Mouse (Mus musculus) intestine, embryonic 14.5 days (tissue): ENCODE results near the gene Gm5134. TPM values are rescaled to one million over a fixed set of nuclear protein-coding genes. Genes with fewer than 3 reads are reported as not detected.

Source experiments
- ATAC-seq: fragments of 200-750 bp; cut with Nextera tagmentation; replicated peaks from 2 replicates; pipeline ENCODE4 v1.8.0; 2017; ENCODE audit warnings: low read depth, moderate number of reproducible peaks, moderate TSS enrichment, moderate library complexity; ENCODE audit not compliant: low FRiP score, low TSS enrichment
- DNase-seq: peaks from one replicate; pipeline ENCODE4 v3.0.0-alpha.2; 2018; ENCODE audit warnings: low spot score
- H3K27ac ChIP-seq: fragments of 300-500 bp; sonication (generic); 2 replicates; pipeline ENCODE4 v1.5.1; 2014; ENCODE audit warnings: low read depth, mild to moderate bottlenecking, control low read depth
- H3K27me3 ChIP-seq: fragments of 300-500 bp; sonication (generic); replicated peaks from 2 replicates; pipeline ENCODE4 v1.6.1; 2014; ENCODE audit warnings: low read length, control low read depth; ENCODE audit not compliant: control insufficient read depth, insufficient read depth
- H3K36me3 ChIP-seq: fragments of 300-500 bp; sonication (generic); 2 replicates; pipeline ENCODE4 v1.6.1; 2014; ENCODE audit warnings: low read length, control low read depth; ENCODE audit not compliant: control insufficient read depth, insufficient read depth
- H3K4me1 ChIP-seq: fragments of 300-500 bp; sonication (generic); replicated peaks from 2 replicates; pipeline ENCODE4 v1.6.1; 2014; ENCODE audit warnings: low read length, control low read depth, mixed read lengths; ENCODE audit not compliant: control insufficient read depth, insufficient read depth
- H3K4me2 ChIP-seq: fragments of 300-500 bp; sonication (generic); 2 replicates; pipeline ENCODE4 v1.6.1; 2014; ENCODE audit warnings: low read length
- H3K4me3 ChIP-seq: fragments of 300-500 bp; sonication (generic); 2 replicates; pipeline ENCODE4 v1.5.1; 2014; ENCODE audit warnings: low read depth, low read length, control low read depth, mixed read lengths
- H3K9ac ChIP-seq: fragments of 300-500 bp; sonication (generic); 2 replicates; pipeline ENCODE4 v1.6.1; 2014; ENCODE audit warnings: mild to moderate bottlenecking, low read length
- H3K9me3 ChIP-seq: fragments of 300-500 bp; sonication (generic); 2 replicates; pipeline ENCODE4 v1.6.1; 2016; ENCODE audit warnings: low read length, control low read depth; ENCODE audit not compliant: control insufficient read depth
- WGBS: fragments of 180-500 bp; shearing (Covaris S2); extraction: QIAGEN DNeasy Blood & Tissue Kit; methylation state at CpG from one replicate; pipeline ENCODE4 v1.1.7; 2014; 5-methylcytosine and 5-hydroxymethylcytosine counted together
- polyA plus RNA-seq: library from polyadenylated mRNA; unstranded; fragments of >200 nt; fragmentation: Nextera tagmentation; extraction: Ambion mirVana; gene quantifications from 2 replicates; pipeline ENCODE4 v1.2.1, GENCODE M21; 2014

Gene Gm5134
- polyA plus RNA-seq, 1 experiment from 2014 or later: not detected

DNA sequence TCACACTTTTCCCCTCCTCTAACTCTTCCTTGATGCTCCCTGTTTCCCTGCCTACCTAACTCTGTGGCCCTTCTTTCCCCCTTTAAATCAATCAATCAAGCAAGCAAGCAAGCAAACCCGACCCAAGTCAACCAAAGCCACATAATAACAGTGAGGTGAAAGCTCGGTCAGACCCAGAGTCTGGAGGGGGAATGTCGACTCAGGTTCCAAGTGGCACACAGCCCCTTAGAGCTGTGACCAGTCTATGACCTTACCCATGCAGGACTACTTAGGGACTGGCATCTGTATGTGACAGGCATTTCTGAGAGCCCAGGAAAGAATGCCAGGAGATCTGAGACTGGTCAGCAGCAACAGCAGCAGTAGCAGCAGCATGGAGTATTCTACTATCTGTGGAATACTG lies 42.0 kb downstream of the Gm5134 start:
- Histone ChIP-seq H3K4me2 (no peak overlapping the region), H3K9ac (no peak overlapping the region), H3K4me3 (no peak overlapping the region), H3K27ac (no peak overlapping the region), H3K9me3 (no peaks in the 10 kb centered on the region), H3K4me1 (no peaks in the 10 kb centered on the region), H3K27me3 (no peaks in the 10 kb centered on the region), H3K36me3 (no peaks in the 10 kb centered on the region)
- no peak for ATAC-seq
- 28% methylated on average over 3 of the region's 3 CpGs for WGBS
- DNase-seq: no peak

DNA sequence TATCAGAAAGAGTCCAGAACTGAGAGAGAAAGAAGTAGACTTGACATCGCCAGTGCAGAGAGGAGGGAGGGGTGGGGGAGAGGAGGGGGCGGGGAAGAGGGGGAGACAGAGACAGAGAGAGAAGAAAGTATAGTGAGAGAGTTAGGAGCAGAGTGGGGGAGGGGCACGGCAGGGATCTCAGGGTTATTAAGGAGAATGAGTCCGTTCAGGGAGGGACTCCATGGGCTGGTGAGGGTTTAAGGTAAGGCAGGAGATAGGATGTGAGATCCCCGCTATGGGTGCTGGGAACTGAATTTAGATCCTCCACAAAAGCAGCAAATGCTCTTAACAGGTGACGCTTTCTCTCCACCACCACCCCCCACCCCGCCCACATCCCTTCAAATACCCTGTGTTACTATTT lies 46.8 kb downstream of the Gm5134 start:
- 29% methylated on average over 7 of the region's 7 CpGs for WGBS
- H3K36me3 ChIP-seq: no peaks in the 10 kb centered on the region
- H3K9me3 ChIP-seq: no peaks in the 10 kb centered on the region
- ATAC-seq: no peak
- DNase-seq: no peak
- no peak overlapping the region for H3K4me2 ChIP-seq
- H3K4me3 ChIP-seq: no peak overlapping the region
- no peak overlapping the region for H3K27ac ChIP-seq
- H3K4me1 ChIP-seq: no peaks in the 10 kb centered on the region
- no peaks in the 10 kb centered on the region for H3K27me3 ChIP-seq
- no peak overlapping the region for H3K9ac ChIP-seq

GRCm38 (mm10) chr10:76002101-76002521 lies 47.8 kb downstream of the Gm5134 start:
- Histone ChIP-seq H3K9ac (no peak overlapping the region), H3K9me3 (no peaks in the 10 kb centered on the region), H3K4me2 (no peak overlapping the region), H3K36me3 (no peaks in the 10 kb centered on the region), H3K4me1 (no peaks in the 10 kb centered on the region), H3K4me3 (no peak overlapping the region), H3K27ac (no peak overlapping the region), H3K27me3 (no peaks in the 10 kb centered on the region)
- no peak for ATAC-seq
- WGBS: 33% methylated on average over 3 of the region's 3 CpGs
- DNase-seq: no peak

GRCm38 (mm10) chr10:76002615-76003014 lies 48.3 kb downstream of the Gm5134 start:
- H3K36me3 ChIP-seq: no peaks in the 10 kb centered on the region
- H3K27me3 ChIP-seq: no peaks in the 10 kb centered on the region
- H3K4me1 ChIP-seq: no peaks in the 10 kb centered on the region
- H3K4me3 ChIP-seq: no peak overlapping the region
- H3K27ac ChIP-seq: no peak overlapping the region
- no peak for DNase-seq
- no peaks in the 10 kb centered on the region for H3K9me3 ChIP-seq
- WGBS: 51% methylated on average over 2 of the region's 2 CpGs
- H3K4me2 ChIP-seq: no peak overlapping the region
- no peak for ATAC-seq
- H3K9ac ChIP-seq: no peak overlapping the region

DNA sequence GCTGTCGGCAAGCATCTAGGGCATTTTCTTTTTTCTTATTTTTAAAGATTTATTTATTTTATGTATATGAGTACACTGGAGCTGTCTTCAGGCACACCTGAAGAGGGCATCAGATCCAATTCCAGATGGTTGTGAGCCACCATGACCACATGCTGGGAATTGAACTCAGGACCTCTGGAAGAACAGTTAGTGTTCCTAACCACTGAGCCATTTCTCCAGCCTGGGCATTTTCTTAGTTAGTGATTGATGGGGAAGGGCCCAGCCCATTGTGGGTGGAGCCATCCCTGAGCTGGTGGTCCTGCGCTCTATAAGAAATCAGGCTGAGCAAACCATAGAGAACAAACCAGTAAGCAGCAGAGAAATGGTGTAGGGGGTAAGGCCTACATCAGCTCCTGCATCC lies 48.9 kb downstream of the Gm5134 start:
- Histone ChIP-seq H3K27ac (no peak overlapping the region), H3K4me2 (no peak overlapping the region), H3K9ac (no peak overlapping the region), H3K9me3 (no peaks in the 10 kb centered on the region), H3K36me3 (no peaks in the 10 kb centered on the region), H3K4me1 (no peaks in the 10 kb centered on the region), H3K4me3 (no peak overlapping the region), H3K27me3 (no peaks in the 10 kb centered on the region)
- 93% methylated on average over 2 of the region's 2 CpGs for WGBS
- DNase-seq: no peak
- no peak for ATAC-seq

GRCm38 (mm10) chr10:76006385-76006784 lies 52.1 kb downstream of the Gm5134 start:
- Histone ChIP-seq H3K9me3 (no peaks in the 10 kb centered on the region), H3K9ac (no peak overlapping the region), H3K36me3 (no peaks in the 10 kb centered on the region), H3K27me3 (no peaks in the 10 kb centered on the region), H3K4me2 (no peak overlapping the region), H3K27ac (no peak overlapping the region), H3K4me1 (no peaks in the 10 kb centered on the region), H3K4me3 (no peak overlapping the region)
- ATAC-seq (no peak), DNase-seq (no peak)
- WGBS: 88% methylated on average over 6 of the region's 6 CpGs

DNA sequence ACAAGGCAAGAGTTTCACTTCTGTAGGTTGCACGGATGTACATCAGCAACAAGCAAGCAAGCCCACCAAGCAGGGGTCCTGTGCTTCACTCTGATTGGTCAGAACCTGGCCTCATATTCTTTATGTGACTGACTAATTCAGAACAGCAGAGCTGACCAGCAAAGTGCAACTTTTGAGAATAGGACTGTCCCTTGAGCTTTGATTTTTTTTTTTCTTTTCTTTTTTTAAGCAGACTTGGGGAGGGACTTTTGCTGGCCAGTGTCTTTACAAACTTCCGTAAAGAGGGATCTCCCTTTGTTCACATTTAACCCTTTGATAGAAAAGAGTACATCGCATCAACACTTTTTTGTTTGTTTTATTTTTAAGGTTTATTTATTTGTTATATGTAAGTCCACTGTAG lies 55.5 kb downstream of the Gm5134 start:
- Histone ChIP-seq H3K4me2 (no peak overlapping the region), H3K9me3 (no peaks in the 10 kb centered on the region), H3K4me1 (no peaks in the 10 kb centered on the region), H3K27ac (no peak overlapping the region), H3K9ac (no peak overlapping the region), H3K27me3 (no peaks in the 10 kb centered on the region), H3K36me3 (no peaks in the 10 kb centered on the region), H3K4me3 (no peak overlapping the region)
- DNase-seq (no peak), ATAC-seq (no peak)
- WGBS: 76% methylated on average over 3 of the region's 3 CpGs

DNA sequence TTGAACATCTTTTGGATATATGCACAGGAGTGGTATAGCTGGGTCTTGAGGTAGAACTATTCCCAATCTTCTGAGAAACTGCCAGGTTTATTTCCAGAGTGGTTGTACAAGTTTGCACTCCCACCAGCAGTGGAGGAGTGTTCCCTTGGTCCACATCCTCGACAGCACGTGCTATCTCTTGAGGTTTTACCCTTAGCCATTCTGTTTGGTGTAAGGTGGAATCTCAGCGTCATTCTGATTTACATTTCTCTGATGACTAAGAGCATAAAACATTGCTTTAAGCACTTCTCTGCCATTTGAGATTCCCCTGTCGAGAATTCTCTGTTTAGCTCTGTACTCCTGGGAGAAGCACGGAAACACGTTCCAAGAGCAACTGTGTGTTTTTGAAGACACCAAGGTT lies 58.6 kb downstream of the Gm5134 start:
- Histone ChIP-seq H3K4me1 (no peaks in the 10 kb centered on the region), H3K27ac (no peak overlapping the region), H3K9ac (no peak overlapping the region), H3K4me2 (no peak overlapping the region), H3K27me3 (no peaks in the 10 kb centered on the region), H3K9me3 (no peaks in the 10 kb centered on the region), H3K36me3 (no peaks in the 10 kb centered on the region), H3K4me3 (no peak overlapping the region)
- WGBS: 73% methylated on average over 6 of the region's 6 CpGs
- DNase-seq (no peak), ATAC-seq (no peak)

DNA sequence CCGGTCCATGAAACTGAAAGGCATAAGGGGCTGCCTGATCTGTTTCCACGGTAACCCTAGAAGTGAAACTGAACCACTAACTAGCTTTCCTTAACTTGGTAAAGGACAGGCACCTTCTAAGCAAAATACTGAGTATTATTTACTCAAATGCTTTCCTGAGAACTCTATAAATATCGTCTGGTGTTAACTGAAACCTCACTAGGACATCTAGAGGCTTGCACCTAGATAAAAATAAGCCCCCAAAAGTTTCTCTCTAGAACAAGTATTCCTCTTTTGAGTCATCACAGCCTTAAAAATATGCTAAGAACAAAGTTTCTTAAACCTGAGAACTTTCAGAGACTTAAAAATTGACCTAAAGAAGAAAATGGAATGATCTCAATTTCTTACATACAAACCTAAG lies 62.6 kb downstream of the Gm5134 start:
- H3K36me3 ChIP-seq: no peaks in the 10 kb centered on the region
- no peaks in the 10 kb centered on the region for H3K4me1 ChIP-seq
- H3K27ac ChIP-seq: no peak overlapping the region
- H3K9me3 ChIP-seq: no peaks in the 10 kb centered on the region
- DNase-seq: no peak
- 87% methylated on average over 3 of the region's 3 CpGs for WGBS
- H3K9ac ChIP-seq: no peak overlapping the region
- no peak overlapping the region for H3K4me3 ChIP-seq
- H3K4me2 ChIP-seq: no peak overlapping the region
- no peaks in the 10 kb centered on the region for H3K27me3 ChIP-seq
- ATAC-seq: no peak
